Mouse (Mus musculus): Measurements from ENCODE around the gene Susd3. TPM values are rescaled to one million over a fixed set of nuclear protein-coding genes. Genes with fewer than 3 reads are reported as not detected.

The Susd3 gene
- polyA plus RNA-seq, 1 experiment from 2014 or later = 0.94 TPM

DNA sequence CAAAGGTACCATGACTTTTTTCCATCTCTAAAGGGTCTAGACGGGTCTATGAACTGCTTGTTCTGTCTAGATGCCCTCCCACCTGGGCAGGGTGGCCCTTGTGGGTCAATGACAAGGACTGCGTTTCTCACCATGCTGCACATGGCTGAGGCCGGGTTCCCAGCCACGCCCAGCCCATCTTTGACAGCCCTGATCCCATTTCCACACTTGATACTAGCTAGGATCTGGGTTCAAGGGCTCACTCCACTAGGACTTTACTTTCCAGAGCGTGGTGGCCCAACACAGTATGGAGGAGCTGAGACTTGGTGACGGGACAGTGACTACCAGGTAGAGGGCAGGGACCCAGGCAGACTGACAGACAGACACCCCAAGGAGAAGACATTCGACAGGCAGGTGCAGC is 46.0 kb downstream of the Susd3 start:
- H3K36me3 ChIP-seq = 0 out of 2 replicates have a peak, but pooled peaks cover 10% of the 10 kb centered on the region
- H3K4me2 ChIP-seq (replicated peaks) = no peak overlapping the region
- H3K4me3 ChIP-seq (replicated peaks) = no peak overlapping the region
- WGBS = 89% methylated on average over 7 of the region's 7 CpGs
- no peak overlapping the region for H3K9ac ChIP-seq
- no peaks in the 10 kb centered on the region for H3K9me3 ChIP-seq
- H3K27ac ChIP-seq = no peak overlapping the region
- H3K4me1 ChIP-seq (replicated peaks) = 0 out of 2 replicates have a peak, but pooled peaks cover 6% of the 10 kb centered on the region
- no peaks in the 10 kb centered on the region for H3K27me3 ChIP-seq (replicated peaks)
- no peak for ATAC-seq

GRCm38 (mm10) chr13:49200688-49201087 is 47.8 kb downstream of the Susd3 start:
- no peak overlapping the region for H3K4me3 ChIP-seq (replicated peaks)
- H3K9ac ChIP-seq = no peak overlapping the region
- ATAC-seq = no peak
- H3K36me3 ChIP-seq = 0 out of 2 replicates have a peak, but pooled peaks cover 3% of the 10 kb centered on the region
- no peaks in the 10 kb centered on the region for H3K27me3 ChIP-seq (replicated peaks)
- H3K9me3 ChIP-seq = no peaks in the 10 kb centered on the region
- WGBS = 88% methylated on average over 13 of the region's 13 CpGs
- 0 out of 2 replicates have a peak, but pooled peaks cover 3% of the 10 kb centered on the region for H3K4me1 ChIP-seq (replicated peaks)
- no peak overlapping the region for H3K4me2 ChIP-seq (replicated peaks)
- no peak overlapping the region for H3K27ac ChIP-seq

- H3K9ac ChIP-seq = no peak overlapping the region
- WGBS = 93% methylated on average over 7 of the region's 7 CpGs
- no peak for ATAC-seq
- H3K4me2 ChIP-seq (replicated peaks) = no peak overlapping the region
- H3K4me3 ChIP-seq (replicated peaks) = no peak overlapping the region
- no peaks in the 10 kb centered on the region for H3K9me3 ChIP-seq
- H3K4me1 ChIP-seq (replicated peaks) = no peaks in the 10 kb centered on the region
- H3K36me3 ChIP-seq = 0 out of 2 replicates have a peak, but pooled peaks cover 3% of the 10 kb centered on the region
- H3K27ac ChIP-seq = no peak overlapping the region
- no peaks in the 10 kb centered on the region for H3K27me3 ChIP-seq (replicated peaks)
Measured at GRCm38 (mm10) chr13:49199891-49200290, 48.6 kb downstream of the Susd3 start.

- Histone ChIP-seq H3K36me3 (0 out of 2 replicates have a peak, but pooled peaks cover 3% of the 10 kb centered on the region), H3K9ac (no peak overlapping the region), H3K4me3 (replicated peaks) (no peak overlapping the region), H3K27me3 (replicated peaks) (no peaks in the 10 kb centered on the region), H3K9me3 (no peaks in the 10 kb centered on the region), H3K27ac (no peak overlapping the region), H3K4me2 (replicated peaks) (no peak overlapping the region), H3K4me1 (replicated peaks) (no peaks in the 10 kb centered on the region)
- no peak for ATAC-seq
- 91% methylated on average over 9 of the region's 9 CpGs for WGBS
Measured at GRCm38 (mm10) chr13:49198734-49199133, 49.8 kb downstream of the Susd3 start.

GRCm38 (mm10) chr13:49196766-49197165 is 51.7 kb downstream of the Susd3 start:
- H3K9me3 ChIP-seq = no peaks in the 10 kb centered on the region
- WGBS = 70% methylated on average over 6 of the region's 6 CpGs
- H3K27ac ChIP-seq = no peak overlapping the region
- H3K36me3 ChIP-seq = no peaks in the 10 kb centered on the region
- H3K27me3 ChIP-seq (replicated peaks) = no peaks in the 10 kb centered on the region
- no peak overlapping the region for H3K4me2 ChIP-seq (replicated peaks)
- no peak overlapping the region for H3K4me3 ChIP-seq (replicated peaks)
- H3K9ac ChIP-seq = no peak overlapping the region
- ATAC-seq = no peak
- H3K4me1 ChIP-seq (replicated peaks) = peaks cover 1% of the 10 kb centered on the region; the same call in 1 of the 2 replicates

DNA sequence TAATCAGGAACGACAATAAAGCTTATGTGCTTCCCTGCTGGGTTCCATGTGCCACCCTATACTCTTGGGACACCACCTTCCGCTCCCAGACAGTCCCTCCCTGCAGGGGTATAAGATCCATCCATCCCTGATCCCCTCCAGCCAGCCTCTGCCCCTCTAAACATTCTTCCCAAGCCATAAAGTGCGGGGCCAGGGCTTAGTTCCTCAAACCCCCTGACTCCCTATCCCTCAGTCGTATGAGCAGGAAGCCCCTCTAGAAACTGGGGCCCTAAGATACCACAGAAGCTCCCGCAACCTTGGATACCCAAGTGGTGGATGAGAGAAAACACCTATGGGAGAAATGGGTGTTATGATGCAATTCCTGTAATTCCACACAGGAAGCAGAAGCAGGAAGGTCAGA is 52.3 kb downstream of the Susd3 start:
- Histone ChIP-seq H3K9ac (no peak overlapping the region), H3K4me2 (replicated peaks) (no peak overlapping the region), H3K4me3 (replicated peaks) (no peak overlapping the region), H3K4me1 (replicated peaks) (peaks cover 7% of the 10 kb centered on the region), H3K27me3 (replicated peaks) (no peaks in the 10 kb centered on the region), H3K36me3 (no peaks in the 10 kb centered on the region), H3K27ac (no peak overlapping the region), H3K9me3 (no peaks in the 10 kb centered on the region)
- WGBS = 80% methylated on average over 5 of the region's 5 CpGs
- no peak for ATAC-seq

DNA sequence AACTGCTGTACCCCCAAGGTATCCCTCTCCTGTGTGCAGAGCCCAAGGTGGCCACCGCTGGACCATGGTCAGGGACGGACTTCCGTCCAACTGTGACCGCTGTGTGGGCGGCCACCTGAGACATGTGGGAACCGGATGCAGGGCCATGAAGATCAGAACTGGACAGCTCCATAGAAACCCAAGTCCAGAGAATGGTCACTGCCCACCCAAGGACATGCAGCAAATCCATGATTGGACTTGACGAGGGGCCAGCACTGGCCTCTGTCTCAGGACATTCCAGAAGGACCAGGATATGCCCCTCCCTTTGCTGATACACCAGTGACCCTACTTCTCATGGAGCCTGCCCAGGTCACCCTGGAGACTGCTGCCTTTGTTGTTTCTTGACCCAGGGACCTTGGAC is 52.9 kb downstream of the Susd3 start:
- WGBS = 88% methylated on average over 7 of the region's 7 CpGs
- H3K4me2 ChIP-seq (replicated peaks) = no peak overlapping the region
- no peak overlapping the region for H3K27ac ChIP-seq
- H3K27me3 ChIP-seq (replicated peaks) = no peaks in the 10 kb centered on the region
- peaks cover 11% of the 10 kb centered on the region for H3K4me1 ChIP-seq (replicated peaks)
- H3K4me3 ChIP-seq (replicated peaks) = no peak overlapping the region
- no peak overlapping the region for H3K9ac ChIP-seq
- no peaks in the 10 kb centered on the region for H3K9me3 ChIP-seq
- H3K36me3 ChIP-seq = no peaks in the 10 kb centered on the region
- no peak for ATAC-seq

GRCm38 (mm10) chr13:49194811-49195210 is 53.7 kb downstream of the Susd3 start:
- H3K27me3 ChIP-seq (replicated peaks) = no peaks in the 10 kb centered on the region
- 94% methylated on average over 13 of the region's 13 CpGs for WGBS
- no peak overlapping the region for H3K27ac ChIP-seq
- H3K9me3 ChIP-seq = no peaks in the 10 kb centered on the region
- no peaks in the 10 kb centered on the region for H3K36me3 ChIP-seq
- no peak overlapping the region for H3K4me2 ChIP-seq (replicated peaks)
- peaks cover 19% of the 10 kb centered on the region for H3K4me1 ChIP-seq (replicated peaks)
- no peak overlapping the region for H3K4me3 ChIP-seq (replicated peaks)
- ATAC-seq = no peak
- no peak overlapping the region for H3K9ac ChIP-seq

- Histone ChIP-seq H3K4me3 (replicated peaks) (no peak overlapping the region), H3K4me1 (replicated peaks) (peaks cover 27% of the 10 kb centered on the region), H3K4me2 (replicated peaks) (no peak overlapping the region), H3K36me3 (no peaks in the 10 kb centered on the region), H3K27ac (no peak overlapping the region), H3K9ac (no peak overlapping the region), H3K27me3 (replicated peaks) (no peaks in the 10 kb centered on the region), H3K9me3 (no peaks in the 10 kb centered on the region)
- 95% methylated on average over 17 of the region's 17 CpGs for WGBS
- ATAC-seq = no peak
Measured at GRCm38 (mm10) chr13:49193650-49194049, 54.9 kb downstream of the Susd3 start.

DNA sequence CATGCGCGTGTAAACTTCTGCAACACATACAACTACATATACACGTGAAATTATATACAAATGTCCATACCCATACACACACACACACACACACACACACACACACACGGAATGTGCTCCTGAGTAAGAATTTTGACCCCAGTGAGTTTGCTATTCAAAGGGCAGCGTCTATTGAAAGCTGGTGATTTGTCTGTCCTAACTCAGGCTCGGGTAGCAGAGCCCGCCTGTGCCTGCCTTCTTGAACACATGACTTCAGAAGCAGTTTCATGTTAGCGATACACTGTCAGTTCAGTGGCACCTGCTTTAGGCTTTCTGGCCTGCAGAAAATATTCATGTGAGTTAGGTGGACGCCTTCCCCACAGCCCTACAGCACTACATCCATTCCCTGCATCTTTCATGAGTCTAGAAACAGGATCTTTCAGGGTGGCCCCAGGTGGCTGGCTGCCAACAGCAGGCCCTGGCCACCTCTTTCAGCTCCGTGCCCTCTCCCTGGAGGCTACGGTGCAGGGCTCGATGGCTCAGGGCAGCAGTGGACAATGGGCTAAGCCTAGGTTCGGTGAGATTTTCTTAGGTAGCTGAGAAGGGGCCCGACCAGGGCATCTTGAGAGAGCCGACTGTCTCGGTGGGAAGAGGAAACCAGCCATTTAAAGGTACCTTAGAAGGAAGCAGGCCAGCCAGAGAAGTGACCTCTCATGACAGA is 56.2 kb downstream of the Susd3 start:
- WGBS = 73% methylated on average over 16 of the region's 16 CpGs
- Histone ChIP-seq H3K27ac (no peak overlapping the region), H3K4me3 (replicated peaks) (no peak overlapping the region), H3K9me3 (no peaks in the 10 kb centered on the region), H3K9ac (no peak overlapping the region), H3K36me3 (no peaks in the 10 kb centered on the region), H3K4me1 (replicated peaks) (peaks cover 36% of the 10 kb centered on the region), H3K27me3 (replicated peaks) (no peaks in the 10 kb centered on the region), H3K4me2 (replicated peaks) (no peak overlapping the region)
- ATAC-seq = no peak

GRCm38 (mm10) chr13:49191673-49192035 is 56.9 kb downstream of the Susd3 start:
- Histone ChIP-seq H3K9ac (no peak overlapping the region; the same call in 1 of the 2 replicates), H3K36me3 (no peaks in the 10 kb centered on the region), H3K4me2 (replicated peaks) (no peak overlapping the region; the same call in 1 of the 2 replicates), H3K27me3 (replicated peaks) (no peaks in the 10 kb centered on the region), H3K9me3 (no peaks in the 10 kb centered on the region), H3K4me1 (replicated peaks) (peaks cover 41% of the 10 kb centered on the region), H3K27ac (peak overlapping the region; percentile 14; the same call in 1 of the 2 replicates), H3K4me3 (replicated peaks) (no peak overlapping the region)
- no peak for ATAC-seq
- 41% methylated on average over 5 of the region's 5 CpGs for WGBS

DNA sequence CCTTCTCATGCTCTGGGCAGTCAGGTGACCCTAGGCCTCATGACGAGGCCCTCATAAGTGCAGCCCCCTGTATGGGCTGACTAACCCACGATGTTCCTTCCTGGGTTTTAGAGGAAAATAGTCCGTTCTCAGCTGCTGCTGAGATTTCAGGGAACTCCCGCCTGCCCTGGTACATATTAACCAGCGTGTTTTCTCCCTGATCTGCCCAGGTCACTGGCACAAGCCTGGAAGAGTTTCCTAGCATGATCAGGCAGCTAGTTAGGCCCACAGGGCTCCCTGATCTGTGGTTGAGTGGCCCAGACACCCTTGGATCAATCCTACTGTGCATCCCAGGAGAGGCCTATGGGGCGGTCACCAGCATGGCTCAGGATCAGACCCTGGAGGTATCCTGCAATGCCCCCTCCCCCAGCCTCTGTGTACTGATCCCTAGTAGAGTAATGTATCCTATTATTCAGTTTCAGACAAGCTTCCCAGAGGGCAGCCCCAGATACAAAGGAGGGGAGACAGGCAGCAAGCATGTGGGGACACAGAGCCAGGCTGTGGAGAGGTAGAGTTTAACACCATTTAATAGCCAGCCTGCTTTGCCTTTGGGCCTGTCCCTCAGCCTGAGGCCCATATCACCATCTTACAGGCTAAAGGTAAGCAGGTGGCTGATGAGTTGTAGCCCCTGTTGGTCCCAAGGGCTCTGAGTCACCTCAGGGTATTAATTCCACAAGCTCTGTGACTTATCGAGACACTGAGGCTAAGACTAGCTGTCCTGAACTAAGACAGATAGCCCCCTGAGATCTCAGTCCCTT is 57.4 kb downstream of the Susd3 start:
- no peaks in the 10 kb centered on the region for H3K27me3 ChIP-seq (replicated peaks)
- H3K36me3 ChIP-seq = no peaks in the 10 kb centered on the region
- peaks cover 46% of the 10 kb centered on the region for H3K4me1 ChIP-seq (replicated peaks)
- no peak for ATAC-seq
- H3K4me2 ChIP-seq (replicated peaks) = no peak overlapping the region; the same call in 1 of the 2 replicates
- 54% methylated on average over 7 of the region's 7 CpGs for WGBS
- no peak overlapping the region for H3K4me3 ChIP-seq (replicated peaks)
- no peaks in the 10 kb centered on the region for H3K9me3 ChIP-seq
- H3K9ac ChIP-seq = peak overlapping the region; percentile 12; the same call in 1 of the 2 replicates
- peak overlapping the region; percentile 14 for H3K27ac ChIP-seq

Measured in intestine, embryonic 15.5 days (tissue).